Mouse (Mus musculus): ENCODE measurements around the gene 4933415A04Rik. TPM values are rescaled to one million over a fixed set of nuclear protein-coding genes. Genes with fewer than 3 reads are reported as not detected.

4933415A04Rik gene
- polyA plus RNA-seq, 1 experiment: 0.81 TPM

DNA sequence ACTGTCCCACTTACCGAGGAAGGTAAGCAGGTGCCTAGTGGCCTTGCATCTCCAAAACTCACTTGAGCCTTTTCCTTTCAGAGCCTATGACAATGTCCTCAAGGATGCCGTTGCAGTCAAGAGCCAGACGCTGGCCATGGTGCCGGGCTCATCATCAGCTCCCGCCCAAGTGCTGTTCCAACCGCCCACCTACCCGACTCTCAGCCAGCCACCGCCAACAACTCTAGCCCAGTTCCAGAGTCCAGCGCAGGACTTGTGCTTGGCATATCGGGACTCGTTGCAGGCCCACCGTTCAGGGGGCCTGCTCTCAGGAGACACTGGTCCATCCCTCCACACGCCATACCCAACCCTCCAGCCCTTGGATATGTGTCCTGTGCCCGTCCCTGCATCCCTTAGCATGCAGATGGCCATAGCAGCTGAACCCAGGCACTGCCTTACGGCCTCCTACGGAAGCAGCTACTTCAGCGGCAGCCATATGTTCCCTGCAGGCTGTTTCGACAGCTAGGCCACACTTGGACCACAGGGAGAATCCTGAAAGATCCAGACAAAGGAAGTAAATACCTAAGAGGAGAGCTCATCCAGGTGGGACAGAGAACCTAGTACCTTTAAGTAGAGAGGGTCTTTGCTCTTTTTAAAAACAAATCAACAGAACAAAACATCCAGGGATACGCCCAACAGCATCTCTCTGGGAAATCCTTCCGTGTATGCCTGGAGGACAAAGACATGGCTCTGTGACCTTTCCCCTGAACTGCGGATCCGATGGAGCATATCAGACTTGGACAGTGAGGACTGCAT lies 1.4 kb upstream of the 4933415A04Rik start:
- no peak for TF ChIP-seq POLR2A (IDR thresholded peaks at IDR 0.05; ENCODE audit: control insufficient read depth, extremely low read depth, insufficient read depth, low read length, poor library complexity)
- no peak for TF ChIP-seq CTCF (IDR thresholded peaks at IDR 0.05; ENCODE audit: borderline replicate concordance, control insufficient read depth, extremely low read depth, insufficient read depth, low read length, poor library complexity)
- H3K4me3 ChIP-seq (ENCODE audit: control insufficient read depth, insufficient read depth, low read length): no peak overlapping the region
- H3K4me1 ChIP-seq (replicated peaks; ENCODE audit: control insufficient read depth, insufficient read depth, low read length): no peaks in the 10 kb centered on the region
- no peaks in the 10 kb centered on the region for H3K27me3 ChIP-seq (ENCODE audit: control insufficient read depth, insufficient read depth, low read length)
- 97% methylated on average over 22 of the region's 22 CpGs for WGBS
- no peaks in the 10 kb centered on the region for H3K36me3 ChIP-seq (ENCODE audit: control insufficient read depth, insufficient read depth, low read length)
- DNase-seq: no peak
- no peak overlapping the region for H3K27ac ChIP-seq (ENCODE audit: control insufficient read depth, insufficient read depth, low read length)

DNA sequence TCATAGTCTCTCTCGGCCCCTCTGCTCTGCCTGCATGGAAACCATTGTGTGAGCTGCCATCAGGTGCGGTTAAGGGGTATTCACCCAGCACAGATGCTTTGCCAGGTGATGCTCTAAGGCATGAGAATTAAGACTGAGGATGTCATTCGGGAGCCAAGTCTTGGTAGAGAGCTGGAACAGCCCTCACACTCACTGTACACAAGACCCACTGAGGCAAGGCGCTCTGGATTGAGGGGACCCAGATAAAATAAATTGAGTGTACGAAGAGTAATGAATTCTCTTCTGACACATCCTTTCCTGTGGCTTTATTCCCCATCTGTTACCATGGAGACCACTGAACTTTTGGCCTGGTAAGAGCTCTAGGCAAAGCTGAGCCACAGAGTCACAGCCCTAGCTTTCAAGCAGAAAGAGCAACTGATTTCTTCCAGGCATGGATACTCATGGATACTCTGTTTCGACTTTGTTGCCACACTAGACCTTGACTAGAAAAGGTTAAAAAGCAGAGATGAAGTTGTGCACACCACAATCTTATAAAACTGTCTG lies 2.8 kb downstream of the 4933415A04Rik start:
- WGBS: 83% methylated on average over 6 of the region's 6 CpGs
- Histone ChIP-seq H3K27me3 (ENCODE audit: control insufficient read depth, insufficient read depth, low read length) (no peaks in the 10 kb centered on the region), H3K4me3 (ENCODE audit: control insufficient read depth, insufficient read depth, low read length) (no peak overlapping the region), H3K27ac (ENCODE audit: control insufficient read depth, insufficient read depth, low read length) (no peak overlapping the region), H3K4me1 (replicated peaks; ENCODE audit: control insufficient read depth, insufficient read depth, low read length) (no peaks in the 10 kb centered on the region), H3K36me3 (ENCODE audit: control insufficient read depth, insufficient read depth, low read length) (no peaks in the 10 kb centered on the region)
- DNase-seq: no peak
- TF ChIP-seq CTCF (IDR thresholded peaks at IDR 0.05; ENCODE audit: borderline replicate concordance, control insufficient read depth, extremely low read depth, insufficient read depth, low read length, poor library complexity): no peak
- no peak for TF ChIP-seq POLR2A (IDR thresholded peaks at IDR 0.05; ENCODE audit: control insufficient read depth, extremely low read depth, insufficient read depth, low read length, poor library complexity)

- no peak for DNase-seq
- H3K4me3 ChIP-seq (ENCODE audit: control insufficient read depth, insufficient read depth, low read length): no peak within 1 kb of the TSS
- TF ChIP-seq CTCF (IDR thresholded peaks at IDR 0.05; ENCODE audit: borderline replicate concordance, control insufficient read depth, extremely low read depth, insufficient read depth, low read length, poor library complexity) (no peak), POLR2A (IDR thresholded peaks at IDR 0.05; ENCODE audit: control insufficient read depth, extremely low read depth, insufficient read depth, low read length, poor library complexity) (no peak)
- no peaks in the 10 kb centered on the region for H3K36me3 ChIP-seq (ENCODE audit: control insufficient read depth, insufficient read depth, low read length)
- no peaks in the 10 kb centered on the region for H3K27me3 ChIP-seq (ENCODE audit: control insufficient read depth, insufficient read depth, low read length)
- no peaks in the 10 kb centered on the region for H3K4me1 ChIP-seq (replicated peaks; ENCODE audit: control insufficient read depth, insufficient read depth, low read length)
- no peak within 1 kb of the TSS for H3K27ac ChIP-seq (ENCODE audit: control insufficient read depth, insufficient read depth, low read length)
- 92% methylated on average over 5 of the region's 5 CpGs for WGBS
Observed at GRCm38 (mm10) chr11:43601440-43601839, 14.6 kb downstream of the 4933415A04Rik start, which contains the start of gene Fabp6. Gene Fabp6, minus strand, starts transcription at chr11:43601540.

DNA sequence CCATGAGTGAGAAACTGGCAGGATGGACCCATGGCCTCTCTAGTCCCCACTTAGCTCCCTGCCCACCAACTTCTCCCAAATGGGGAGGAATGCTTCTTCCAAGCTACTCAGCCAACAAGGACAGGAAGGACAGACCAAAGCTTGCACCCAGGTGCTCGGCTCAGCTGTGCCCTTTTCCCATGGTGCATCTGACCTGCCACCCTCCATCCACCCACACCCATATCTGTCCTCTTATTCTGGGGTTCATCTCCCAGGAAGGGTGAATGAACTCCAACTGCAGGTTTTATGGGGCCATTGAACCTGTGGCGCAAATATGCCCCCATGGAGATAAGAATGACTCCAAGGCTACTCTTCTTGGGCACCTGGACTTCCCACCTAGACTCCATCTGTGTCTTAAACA lies 17.4 kb downstream of the 4933415A04Rik start:
- Histone ChIP-seq H3K4me3 (ENCODE audit: control insufficient read depth, insufficient read depth, low read length) (no peak overlapping the region), H3K27me3 (ENCODE audit: control insufficient read depth, insufficient read depth, low read length) (no peaks in the 10 kb centered on the region), H3K36me3 (ENCODE audit: control insufficient read depth, insufficient read depth, low read length) (no peaks in the 10 kb centered on the region), H3K4me1 (replicated peaks; ENCODE audit: control insufficient read depth, insufficient read depth, low read length) (no peaks in the 10 kb centered on the region), H3K27ac (ENCODE audit: control insufficient read depth, insufficient read depth, low read length) (no peak overlapping the region)
- TF ChIP-seq POLR2A (IDR thresholded peaks at IDR 0.05; ENCODE audit: control insufficient read depth, extremely low read depth, insufficient read depth, low read length, poor library complexity) (no peak), CTCF (IDR thresholded peaks at IDR 0.05; ENCODE audit: borderline replicate concordance, control insufficient read depth, extremely low read depth, insufficient read depth, low read length, poor library complexity) (no peak)
- DNase-seq: no peak
- WGBS: 100% methylated on average over 2 of the region's 2 CpGs

GRCm38 (mm10) chr11:43604891-43605290 lies 18.1 kb downstream of the 4933415A04Rik start:
- H3K27me3 ChIP-seq (ENCODE audit: control insufficient read depth, insufficient read depth, low read length): no peaks in the 10 kb centered on the region
- 84% methylated on average over 6 of the region's 6 CpGs for WGBS
- DNase-seq: no peak
- H3K4me3 ChIP-seq (ENCODE audit: control insufficient read depth, insufficient read depth, low read length): no peak overlapping the region
- H3K4me1 ChIP-seq (replicated peaks; ENCODE audit: control insufficient read depth, insufficient read depth, low read length): no peaks in the 10 kb centered on the region
- no peak for TF ChIP-seq POLR2A (IDR thresholded peaks at IDR 0.05; ENCODE audit: control insufficient read depth, extremely low read depth, insufficient read depth, low read length, poor library complexity)
- no peak for TF ChIP-seq CTCF (IDR thresholded peaks at IDR 0.05; ENCODE audit: borderline replicate concordance, control insufficient read depth, extremely low read depth, insufficient read depth, low read length, poor library complexity)
- H3K36me3 ChIP-seq (ENCODE audit: control insufficient read depth, insufficient read depth, low read length): no peaks in the 10 kb centered on the region
- H3K27ac ChIP-seq (ENCODE audit: control insufficient read depth, insufficient read depth, low read length): no peak overlapping the region

GRCm38 (mm10) chr11:43605859-43606258 lies 19.0 kb downstream of the 4933415A04Rik start:
- no peak for TF ChIP-seq CTCF (IDR thresholded peaks at IDR 0.05; ENCODE audit: borderline replicate concordance, control insufficient read depth, extremely low read depth, insufficient read depth, low read length, poor library complexity)
- no peak for TF ChIP-seq POLR2A (IDR thresholded peaks at IDR 0.05; ENCODE audit: control insufficient read depth, extremely low read depth, insufficient read depth, low read length, poor library complexity)
- 87% methylated on average over 6 of the region's 6 CpGs for WGBS
- H3K36me3 ChIP-seq (ENCODE audit: control insufficient read depth, insufficient read depth, low read length): no peaks in the 10 kb centered on the region
- H3K27me3 ChIP-seq (ENCODE audit: control insufficient read depth, insufficient read depth, low read length): no peaks in the 10 kb centered on the region
- DNase-seq: no peak
- H3K27ac ChIP-seq (ENCODE audit: control insufficient read depth, insufficient read depth, low read length): no peak overlapping the region
- no peak overlapping the region for H3K4me3 ChIP-seq (ENCODE audit: control insufficient read depth, insufficient read depth, low read length)
- H3K4me1 ChIP-seq (replicated peaks; ENCODE audit: control insufficient read depth, insufficient read depth, low read length): no peaks in the 10 kb centered on the region

Measured in thymus, adult 2 months (tissue).